Mouse (Mus musculus): ENCODE data around the gene Mn1. TPM values are rescaled to one million over a fixed set of nuclear protein-coding genes. Genes with fewer than 3 reads are reported as not detected.

Gene Mn1
- polyA plus RNA-seq, 1 experiment from 2014 or later: 8.2 TPM

DNA sequence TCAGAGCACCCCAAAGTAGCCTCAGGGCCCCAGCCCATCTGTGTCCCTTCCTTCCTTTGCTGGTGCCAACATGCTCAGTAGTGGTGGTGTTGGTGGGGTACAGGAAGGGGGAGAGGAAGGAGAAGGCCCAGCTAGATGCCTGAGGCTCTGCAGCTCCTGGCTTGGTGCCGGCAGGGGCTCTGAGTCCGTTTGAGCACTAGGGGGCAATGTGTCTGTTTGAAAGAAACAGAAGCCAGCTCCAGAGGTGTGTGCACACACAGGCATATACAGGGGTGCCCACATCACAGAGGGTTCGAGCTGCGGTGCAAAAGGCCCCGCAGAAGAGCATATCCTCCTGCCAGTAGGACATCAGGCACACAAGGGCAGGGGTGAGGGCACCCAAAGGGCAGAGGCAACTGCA, 3.0 kb upstream of the Mn1 start:
- ATAC-seq (ENCODE audit: extremely low read depth, insufficient number of reproducible peaks, low FRiP score, low TSS enrichment): no peak
- Histone ChIP-seq H3K36me3 (peaks cover 3% of the 10 kb centered on the region; the same call in 1 of the 2 replicates), H3K4me1 (peaks cover 50% of the 10 kb centered on the region), H3K27ac (replicated peaks) (no peak overlapping the region), H3K9me3 (no peaks in the 10 kb centered on the region), H3K27me3 (replicated peaks) (peaks cover 38% of the 10 kb centered on the region), H3K4me3 (no peak overlapping the region), H3K4me2 (peak overlapping the region; percentile 94; the same call in 1 of the 2 replicates), H3K9ac (peak overlapping the region; percentile 65)
- WGBS: 1% methylated on average over 5 of the region's 5 CpGs

DNA sequence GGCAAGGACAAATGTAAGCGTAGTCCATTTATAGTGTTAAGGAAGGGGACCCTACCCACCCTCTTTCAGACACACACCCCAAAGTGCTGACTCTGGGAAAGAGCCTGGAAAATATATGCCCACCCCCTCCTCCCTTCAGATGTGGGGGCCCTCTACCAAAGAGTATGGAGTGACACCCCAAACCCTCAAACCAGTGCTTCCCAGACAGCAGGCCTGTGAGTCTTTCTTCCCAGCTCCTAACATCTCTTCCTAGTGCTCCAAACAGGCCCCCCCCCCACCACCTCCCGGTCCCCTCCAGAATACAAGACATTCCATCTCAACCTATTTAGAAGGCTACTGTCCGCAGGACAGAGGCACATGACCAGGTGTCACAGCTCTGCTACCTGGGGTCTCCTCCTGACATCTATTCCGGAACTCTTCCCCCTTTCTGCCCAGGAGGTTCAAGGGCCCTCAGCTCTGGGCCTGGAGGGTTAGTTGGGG, 2.4 kb upstream of the Mn1 start:
- ATAC-seq (ENCODE audit: extremely low read depth, insufficient number of reproducible peaks, low FRiP score, low TSS enrichment): no peak
- Histone ChIP-seq H3K36me3 (peaks cover 8% of the 10 kb centered on the region), H3K9me3 (no peaks in the 10 kb centered on the region), H3K27ac (replicated peaks) (no peak overlapping the region), H3K4me3 (no peak overlapping the region), H3K27me3 (replicated peaks) (peaks cover 44% of the 10 kb centered on the region), H3K9ac (0 out of 2 replicates have a peak overlapping the region, but pooled peaks have one; percentile 14), H3K4me1 (peaks cover 50% of the 10 kb centered on the region), H3K4me2 (peak overlapping the region; percentile 94)
- 48% methylated on average over 4 of the region's 4 CpGs for WGBS

GRCm38 (mm10) chr5:111415575-111415974, 1.6 kb upstream of the Mn1 start:
- peaks cover 50% of the 10 kb centered on the region for H3K4me1 ChIP-seq
- no peak overlapping the region for H3K27ac ChIP-seq (replicated peaks)
- 4% methylated on average over 14 of the region's 14 CpGs for WGBS
- H3K9ac ChIP-seq: peak overlapping the region; percentile 97
- H3K4me2 ChIP-seq: peak overlapping the region; percentile 94
- no peaks in the 10 kb centered on the region for H3K9me3 ChIP-seq
- no peak for ATAC-seq (ENCODE audit: extremely low read depth, insufficient number of reproducible peaks, low FRiP score, low TSS enrichment)
- peaks cover 51% of the 10 kb centered on the region for H3K27me3 ChIP-seq (replicated peaks)
- peak overlapping the region; percentile 92 for H3K4me3 ChIP-seq
- peaks cover 15% of the 10 kb centered on the region for H3K36me3 ChIP-seq

DNA sequence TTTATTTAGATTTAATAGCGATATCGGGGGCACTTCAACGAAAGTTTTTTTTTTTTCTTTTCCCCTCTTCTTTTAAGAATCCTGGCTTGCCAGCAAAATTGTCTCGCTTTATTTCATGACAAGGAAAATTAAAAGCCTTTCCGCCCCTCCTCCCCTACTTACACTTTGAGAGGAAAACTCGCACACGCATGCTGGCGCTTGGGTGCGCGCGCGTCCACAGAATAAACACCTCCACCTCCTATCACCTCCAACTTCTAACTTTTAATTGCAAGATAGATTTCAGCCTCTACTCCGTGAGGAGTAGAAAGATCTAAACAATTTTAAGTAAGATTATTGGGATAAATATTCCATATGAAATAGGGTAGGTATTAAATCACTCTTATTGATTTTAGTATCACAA, 1.1 kb upstream of the Mn1 start:
- Histone ChIP-seq H3K27me3 (replicated peaks) (peaks cover 56% of the 10 kb centered on the region), H3K4me3 (peak overlapping the region; percentile 92), H3K27ac (replicated peaks) (peak overlapping the region; percentile 88), H3K9ac (peak overlapping the region; percentile 97), H3K4me1 (peaks cover 51% of the 10 kb centered on the region), H3K4me2 (peak overlapping the region; percentile 94), H3K9me3 (no peaks in the 10 kb centered on the region), H3K36me3 (peaks cover 20% of the 10 kb centered on the region)
- no peak for ATAC-seq (ENCODE audit: extremely low read depth, insufficient number of reproducible peaks, low FRiP score, low TSS enrichment)
- WGBS: 2% methylated on average over 13 of the region's 13 CpGs

DNA sequence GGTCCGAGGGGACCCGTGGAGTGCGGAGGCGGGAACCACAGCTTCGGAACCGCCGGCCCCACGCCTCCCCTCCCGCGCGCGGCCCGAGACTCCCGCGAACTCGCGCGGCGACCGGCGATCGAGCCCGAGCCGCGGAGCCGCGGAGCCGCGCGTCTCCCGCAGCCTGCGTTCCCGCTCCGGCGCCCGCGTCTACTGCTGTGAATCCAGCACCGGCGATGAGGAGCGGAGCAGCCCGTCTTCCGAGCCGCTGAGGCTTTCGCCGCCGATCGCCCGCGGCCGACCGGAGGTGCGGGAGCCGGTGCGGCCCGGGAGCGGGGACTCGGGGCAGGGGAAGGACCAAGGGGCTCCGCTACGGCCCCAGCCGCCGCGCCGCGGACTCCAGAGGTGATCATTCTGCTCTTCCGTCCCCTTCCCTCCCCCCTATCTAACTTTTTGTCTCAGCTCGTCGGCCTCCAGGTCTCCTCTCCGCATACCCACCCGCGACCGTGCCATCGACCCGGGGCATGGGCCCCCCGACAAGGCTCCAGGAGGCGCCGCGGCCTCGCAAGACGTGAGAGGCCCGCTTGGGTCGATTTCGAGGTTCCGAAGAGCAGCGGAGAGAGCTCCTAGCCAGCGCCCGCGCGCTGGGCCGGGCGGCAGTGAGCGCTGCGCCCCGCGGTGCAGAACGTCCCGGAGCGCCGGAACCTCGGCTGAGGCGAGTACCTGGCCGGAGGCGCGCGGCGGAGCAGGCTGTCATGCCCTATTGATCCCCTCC, 393 bp downstream of the Mn1 start:
- under 1% methylated on average over 96 of the region's 105 CpGs for WGBS
- ATAC-seq (ENCODE audit: extremely low read depth, insufficient number of reproducible peaks, low FRiP score, low TSS enrichment): no peak
- H3K27me3 ChIP-seq (replicated peaks): peaks cover 61% of the 10 kb centered on the region

GRCm38 (mm10) chr5:111418202-111419120, 1.3 kb downstream of the Mn1 start:
- 2% methylated on average over 62 of the region's 63 CpGs for WGBS
- ATAC-seq (ENCODE audit: extremely low read depth, insufficient number of reproducible peaks, low FRiP score, low TSS enrichment): no peak

More for the DNA sequence above, 393 bp downstream of the Mn1 start:
- Histone ChIP-seq H3K9me3 (no peaks in the 10 kb centered on the region), H3K4me3 (peak overlapping the region; percentile 92), H3K9ac (peak overlapping the region; percentile 97), H3K4me2 (peak overlapping the region; percentile 94), H3K36me3 (peaks cover 34% of the 10 kb centered on the region), H3K4me1 (peaks cover 66% of the 10 kb centered on the region), H3K27ac (replicated peaks) (peak overlapping the region; percentile 88)

GRCm38 (mm10) chr5:111419121-111419881, 2.1 kb downstream of the Mn1 start:
- Histone ChIP-seq H3K27me3 (replicated peaks) (peaks cover 47% of the 10 kb centered on the region), H3K36me3 (peaks cover 36% of the 10 kb centered on the region), H3K9me3 (no peaks in the 10 kb centered on the region), H3K4me2 (peak overlapping the region; percentile 94), H3K4me3 (peak overlapping the region; percentile 92), H3K9ac (peak overlapping the region; percentile 97), H3K27ac (replicated peaks) (no peak overlapping the region), H3K4me1 (peaks cover 77% of the 10 kb centered on the region)
- 12% methylated on average over 42 of the region's 42 CpGs for WGBS
- no peak for ATAC-seq (ENCODE audit: extremely low read depth, insufficient number of reproducible peaks, low FRiP score, low TSS enrichment)

More at GRCm38 (mm10) chr5:111418202-111419120, 1.3 kb downstream of the Mn1 start:
- Histone ChIP-seq H3K4me1 (peaks cover 74% of the 10 kb centered on the region), H3K4me2 (peak overlapping the region; percentile 94), H3K4me3 (peak overlapping the region; percentile 92), H3K27ac (replicated peaks) (no peak overlapping the region; the same call in 1 of the 2 replicates), H3K9me3 (no peaks in the 10 kb centered on the region), H3K27me3 (replicated peaks) (peaks cover 53% of the 10 kb centered on the region), H3K9ac (peak overlapping the region; percentile 97), H3K36me3 (peaks cover 34% of the 10 kb centered on the region)

- no peak for ATAC-seq (ENCODE audit: extremely low read depth, insufficient number of reproducible peaks, low FRiP score, low TSS enrichment)
- H3K27me3 ChIP-seq (replicated peaks): peaks cover 41% of the 10 kb centered on the region
- peak overlapping the region; percentile 92 for H3K4me3 ChIP-seq
Observed at GRCm38 (mm10) chr5:111420011-111420691, 3.0 kb downstream of the Mn1 start.

DNA sequence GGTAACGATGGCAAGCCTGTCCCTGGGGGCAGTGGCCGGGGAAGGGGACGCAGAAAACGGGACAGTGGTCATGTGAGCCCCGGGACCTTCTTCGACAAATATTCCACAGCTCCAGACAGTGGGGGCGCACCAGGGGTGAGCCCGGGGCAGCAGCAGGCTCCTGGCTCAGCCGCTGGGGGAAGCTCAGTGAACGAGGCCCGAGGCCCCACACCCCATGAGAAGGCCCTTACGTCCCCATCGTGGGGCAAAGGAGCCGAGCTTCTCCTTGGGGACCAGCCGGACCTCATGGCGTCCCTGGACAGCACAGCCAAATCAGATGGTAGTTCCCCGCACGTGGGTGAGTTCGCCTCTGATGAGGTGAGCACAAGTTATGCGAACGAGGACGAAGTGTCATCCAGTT, 3.7 kb downstream of the Mn1 start:
- peak overlapping the region; percentile 97 for H3K9ac ChIP-seq
- no peak overlapping the region for H3K27ac ChIP-seq (replicated peaks)
- H3K4me1 ChIP-seq: peaks cover 78% of the 10 kb centered on the region
- 64% methylated on average over 22 of the region's 22 CpGs for WGBS
- ATAC-seq (ENCODE audit: extremely low read depth, insufficient number of reproducible peaks, low FRiP score, low TSS enrichment): no peak
- peaks cover 47% of the 10 kb centered on the region for H3K36me3 ChIP-seq
- no peaks in the 10 kb centered on the region for H3K9me3 ChIP-seq
- H3K4me3 ChIP-seq: peak overlapping the region; percentile 92
- H3K4me2 ChIP-seq: peak overlapping the region; percentile 94
- H3K27me3 ChIP-seq (replicated peaks): peaks cover 40% of the 10 kb centered on the region

More at GRCm38 (mm10) chr5:111420011-111420691, 3.0 kb downstream of the Mn1 start:
- Histone ChIP-seq H3K4me2 (peak overlapping the region; percentile 94), H3K4me1 (peaks cover 77% of the 10 kb centered on the region), H3K9ac (peak overlapping the region; percentile 97), H3K9me3 (no peaks in the 10 kb centered on the region), H3K36me3 (peaks cover 42% of the 10 kb centered on the region), H3K27ac (replicated peaks) (no peak overlapping the region)
- 5% methylated on average over 54 of the region's 56 CpGs for WGBS

- H3K9ac ChIP-seq: 0 out of 2 replicates have a peak overlapping the region, but pooled peaks have one; percentile 97
- H3K36me3 ChIP-seq: peaks cover 50% of the 10 kb centered on the region
- H3K4me2 ChIP-seq: peak overlapping the region; percentile 94
- H3K4me3 ChIP-seq: peak overlapping the region; percentile 92
- ATAC-seq (ENCODE audit: extremely low read depth, insufficient number of reproducible peaks, low FRiP score, low TSS enrichment): no peak
- peaks cover 40% of the 10 kb centered on the region for H3K27me3 ChIP-seq (replicated peaks)
- H3K9me3 ChIP-seq: no peaks in the 10 kb centered on the region
- H3K27ac ChIP-seq (replicated peaks): no peak overlapping the region
- WGBS: 82% methylated on average over 15 of the region's 15 CpGs
- H3K4me1 ChIP-seq: peaks cover 81% of the 10 kb centered on the region
Observed at GRCm38 (mm10) chr5:111421424-111421823, 4.3 kb downstream of the Mn1 start.

Data from heart, embryonic 13.5 days (tissue).